Mouse (Mus musculus): ENCODE measurements at regions not wholly inside any gene's neighbourhood (a gene's known extent, or its start where the extent isn't known, plus 50 kb on each side); places are given as distances from the start of the nearest gene placed in this dataset.

DNA sequence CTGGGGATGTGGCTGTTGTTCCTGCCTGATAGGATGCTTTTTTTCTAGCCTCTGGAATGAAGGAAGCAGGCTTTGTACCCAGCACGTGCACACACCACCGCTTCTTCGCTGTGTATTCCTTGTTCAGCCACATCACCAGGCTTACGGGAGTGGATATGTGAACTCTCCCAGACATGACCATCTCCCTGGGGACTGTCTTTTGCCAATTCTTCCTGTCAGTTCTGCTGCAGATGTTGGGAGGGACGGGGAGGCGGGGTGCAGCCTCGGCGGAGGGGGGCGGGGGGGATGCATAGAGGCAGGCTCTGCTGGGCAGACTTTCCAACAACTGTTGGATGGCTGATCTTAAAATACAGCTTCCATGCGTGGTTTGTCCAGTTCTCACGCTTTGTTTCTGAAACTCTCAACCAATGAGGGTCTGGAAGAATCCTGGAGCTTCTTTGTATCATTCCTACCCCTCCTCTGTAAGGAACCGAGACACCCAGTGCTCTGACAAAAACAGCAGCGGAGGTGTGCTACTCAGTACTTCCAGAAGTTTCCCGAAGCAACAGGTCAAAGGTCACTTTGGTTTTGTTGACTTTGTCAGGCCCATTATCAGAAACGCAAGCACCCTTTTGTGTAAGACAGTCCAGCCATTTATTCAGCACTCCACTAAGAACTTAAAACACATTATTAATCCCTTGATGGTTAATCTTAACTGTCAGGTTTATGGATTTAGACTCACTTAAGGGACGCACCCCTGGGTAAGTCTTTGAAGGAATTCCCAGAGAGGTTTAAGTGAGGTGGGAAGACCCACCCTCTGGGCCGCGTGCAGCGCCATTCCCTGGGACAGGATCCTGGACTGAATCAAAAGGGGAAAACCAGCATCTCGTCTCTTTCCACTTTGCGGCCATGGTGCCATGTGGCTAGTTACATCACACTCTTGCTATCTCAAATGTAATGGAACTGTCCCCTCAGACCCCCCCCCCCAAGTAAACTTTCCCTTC is 476.5 kb upstream of the Tbx3 start:
- no peaks in the 10 kb centered on the region for H3K36me3 ChIP-seq (replicated peaks; ENCODE audit: control insufficient read depth, insufficient read depth)
- H3K4me2 ChIP-seq (replicated peaks) = no peak overlapping the region
- H3K9ac ChIP-seq = no peak overlapping the region
- DNase-seq (ENCODE audit: low spot score) (no peak), ATAC-seq (ENCODE audit: low FRiP score) (no peak)
- H3K9me3 ChIP-seq (ENCODE audit: control insufficient read depth, low read length) = no peaks in the 10 kb centered on the region
- no peak overlapping the region for H3K27ac ChIP-seq
- no peaks in the 10 kb centered on the region for H3K27me3 ChIP-seq (ENCODE audit: control insufficient read depth, insufficient read depth, low read length)
- no peak overlapping the region for H3K4me3 ChIP-seq (replicated peaks; ENCODE audit: low read length)
- no peaks in the 10 kb centered on the region for H3K4me1 ChIP-seq (replicated peaks; ENCODE audit: control insufficient read depth, insufficient read depth, low read length)
- 67% methylated on average over 21 of the region's 21 CpGs for WGBS

GRCm38 (mm10) chr5:119199906-119200305 is 470.6 kb upstream of the Tbx3 start:
- no peaks in the 10 kb centered on the region for H3K27me3 ChIP-seq (ENCODE audit: control insufficient read depth, insufficient read depth, low read length)
- ATAC-seq (ENCODE audit: low FRiP score) (no peak), DNase-seq (ENCODE audit: low spot score) (no peak)
- H3K9me3 ChIP-seq (ENCODE audit: control insufficient read depth, low read length) = no peaks in the 10 kb centered on the region
- H3K4me1 ChIP-seq (replicated peaks; ENCODE audit: control insufficient read depth, insufficient read depth, low read length) = no peaks in the 10 kb centered on the region
- no peaks in the 10 kb centered on the region for H3K36me3 ChIP-seq (replicated peaks; ENCODE audit: control insufficient read depth, insufficient read depth)
- 57% methylated on average over 9 of the region's 9 CpGs for WGBS
- no peak overlapping the region for H3K4me3 ChIP-seq (replicated peaks; ENCODE audit: low read length)
- no peak overlapping the region for H3K27ac ChIP-seq
- H3K9ac ChIP-seq = no peak overlapping the region
- no peak overlapping the region for H3K4me2 ChIP-seq (replicated peaks)

DNA sequence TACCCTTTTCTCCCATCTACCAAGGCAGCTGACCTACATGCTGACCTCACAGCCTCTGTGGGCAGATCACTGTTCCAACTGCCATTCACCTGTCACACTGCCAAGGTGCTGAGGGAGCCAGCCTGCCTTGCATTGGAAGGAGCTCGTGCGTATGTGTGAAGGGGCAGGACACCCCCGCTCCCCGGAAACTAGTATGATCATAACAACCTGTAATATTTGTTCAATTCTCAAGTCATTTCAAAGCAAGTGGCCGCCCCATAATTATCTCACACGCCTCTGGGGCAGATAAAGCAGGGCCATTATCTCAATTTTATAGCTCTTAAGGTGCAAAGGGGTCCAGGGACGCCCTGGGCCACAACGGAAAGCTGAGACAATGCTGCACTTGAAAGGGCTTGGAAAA is 469.2 kb upstream of the Tbx3 start:
- H3K9ac ChIP-seq = no peak overlapping the region
- no peaks in the 10 kb centered on the region for H3K36me3 ChIP-seq (replicated peaks; ENCODE audit: control insufficient read depth, insufficient read depth)
- WGBS = 75% methylated on average over 8 of the region's 8 CpGs
- no peaks in the 10 kb centered on the region for H3K9me3 ChIP-seq (ENCODE audit: control insufficient read depth, low read length)
- DNase-seq (ENCODE audit: low spot score) (no peak), ATAC-seq (ENCODE audit: low FRiP score) (no peak)
- H3K27me3 ChIP-seq (ENCODE audit: control insufficient read depth, insufficient read depth, low read length) = no peaks in the 10 kb centered on the region
- H3K4me2 ChIP-seq (replicated peaks) = no peak overlapping the region
- no peaks in the 10 kb centered on the region for H3K4me1 ChIP-seq (replicated peaks; ENCODE audit: control insufficient read depth, insufficient read depth, low read length)
- H3K27ac ChIP-seq = no peak overlapping the region
- H3K4me3 ChIP-seq (replicated peaks; ENCODE audit: low read length) = no peak overlapping the region

DNA sequence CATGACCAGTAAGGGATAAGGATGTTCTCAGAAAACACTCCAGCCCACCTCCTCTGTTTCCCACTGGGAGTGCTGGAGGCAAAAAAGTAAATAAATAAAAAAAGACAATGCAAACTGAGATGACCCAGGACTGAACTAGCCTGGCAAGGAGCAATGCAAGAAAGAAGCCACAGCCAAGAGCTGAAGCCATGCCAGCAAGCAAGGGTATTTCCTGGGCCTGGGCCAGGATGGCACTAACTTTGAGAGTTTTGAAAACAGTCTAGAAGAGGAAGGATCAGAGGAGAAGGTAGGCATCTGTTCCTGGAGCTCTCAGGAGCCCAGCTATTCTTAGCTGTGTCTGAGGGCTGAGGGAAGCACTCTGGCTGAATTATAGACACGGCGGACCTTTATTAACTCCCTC is 465.7 kb upstream of the Tbx3 start:
- H3K9ac ChIP-seq = no peak overlapping the region
- 78% methylated on average over 2 of the region's 2 CpGs for WGBS
- no peaks in the 10 kb centered on the region for H3K4me1 ChIP-seq (replicated peaks; ENCODE audit: control insufficient read depth, insufficient read depth, low read length)
- H3K36me3 ChIP-seq (replicated peaks; ENCODE audit: control insufficient read depth, insufficient read depth) = no peaks in the 10 kb centered on the region
- H3K9me3 ChIP-seq (ENCODE audit: control insufficient read depth, low read length) = 0 out of 2 replicates have a peak, but pooled peaks cover 4% of the 10 kb centered on the region
- H3K4me2 ChIP-seq (replicated peaks) = no peak overlapping the region
- ATAC-seq (ENCODE audit: low FRiP score) = no peak
- H3K27me3 ChIP-seq (ENCODE audit: control insufficient read depth, insufficient read depth, low read length) = no peaks in the 10 kb centered on the region
- no peak for DNase-seq (ENCODE audit: low spot score)
- no peak overlapping the region for H3K4me3 ChIP-seq (replicated peaks; ENCODE audit: low read length)
- no peak overlapping the region for H3K27ac ChIP-seq

- WGBS = 76% methylated on average over 13 of the region's 13 CpGs
- DNase-seq (ENCODE audit: low spot score) = no peak
- H3K4me1 ChIP-seq (replicated peaks; ENCODE audit: control insufficient read depth, insufficient read depth, low read length) = no peaks in the 10 kb centered on the region
- no peaks in the 10 kb centered on the region for H3K36me3 ChIP-seq (replicated peaks; ENCODE audit: control insufficient read depth, insufficient read depth)
- no peak overlapping the region for H3K4me3 ChIP-seq (replicated peaks; ENCODE audit: low read length)
- no peaks in the 10 kb centered on the region for H3K27me3 ChIP-seq (ENCODE audit: control insufficient read depth, insufficient read depth, low read length)
- no peak overlapping the region for H3K4me2 ChIP-seq (replicated peaks)
- no peak overlapping the region for H3K27ac ChIP-seq
- H3K9ac ChIP-seq = no peak overlapping the region
- ATAC-seq (ENCODE audit: low FRiP score) = no peak
- H3K9me3 ChIP-seq (ENCODE audit: control insufficient read depth, low read length) = peaks cover 9% of the 10 kb centered on the region
Observed at GRCm38 (mm10) chr5:119208077-119208476, 462.4 kb upstream of the Tbx3 start.

DNA sequence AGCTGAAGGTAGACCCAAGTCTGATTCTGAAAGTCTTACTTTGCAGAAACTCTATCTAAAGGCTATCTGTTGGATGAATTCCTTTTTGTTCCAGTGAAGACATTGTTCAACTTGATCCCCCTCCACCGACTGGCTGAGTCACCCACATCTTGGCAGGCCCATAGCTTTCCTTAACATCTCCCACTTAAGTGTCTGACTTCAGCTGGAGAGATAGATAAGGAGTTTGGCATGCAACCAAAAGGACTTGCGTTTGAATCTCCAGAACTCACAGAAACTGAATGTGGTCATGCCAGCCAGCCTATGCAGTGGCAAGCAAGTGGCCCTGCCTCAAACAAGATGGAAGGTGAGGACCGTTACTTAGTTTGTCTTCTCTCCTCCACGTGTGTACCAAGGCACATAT is 457.3 kb upstream of the Tbx3 start:
- Histone ChIP-seq H3K9ac (no peak overlapping the region), H3K36me3 (replicated peaks; ENCODE audit: control insufficient read depth, insufficient read depth) (no peaks in the 10 kb centered on the region), H3K4me3 (replicated peaks; ENCODE audit: low read length) (no peak overlapping the region), H3K4me2 (replicated peaks) (no peak overlapping the region), H3K27me3 (ENCODE audit: control insufficient read depth, insufficient read depth, low read length) (no peaks in the 10 kb centered on the region), H3K4me1 (replicated peaks; ENCODE audit: control insufficient read depth, insufficient read depth, low read length) (0 out of 2 replicates have a peak, but pooled peaks cover 4% of the 10 kb centered on the region), H3K9me3 (ENCODE audit: control insufficient read depth, low read length) (peaks cover 9% of the 10 kb centered on the region), H3K27ac (no peak overlapping the region)
- DNase-seq (ENCODE audit: low spot score) (no peak), ATAC-seq (ENCODE audit: low FRiP score) (no peak)
- WGBS = 75% methylated on average over 4 of the region's 4 CpGs

DNA sequence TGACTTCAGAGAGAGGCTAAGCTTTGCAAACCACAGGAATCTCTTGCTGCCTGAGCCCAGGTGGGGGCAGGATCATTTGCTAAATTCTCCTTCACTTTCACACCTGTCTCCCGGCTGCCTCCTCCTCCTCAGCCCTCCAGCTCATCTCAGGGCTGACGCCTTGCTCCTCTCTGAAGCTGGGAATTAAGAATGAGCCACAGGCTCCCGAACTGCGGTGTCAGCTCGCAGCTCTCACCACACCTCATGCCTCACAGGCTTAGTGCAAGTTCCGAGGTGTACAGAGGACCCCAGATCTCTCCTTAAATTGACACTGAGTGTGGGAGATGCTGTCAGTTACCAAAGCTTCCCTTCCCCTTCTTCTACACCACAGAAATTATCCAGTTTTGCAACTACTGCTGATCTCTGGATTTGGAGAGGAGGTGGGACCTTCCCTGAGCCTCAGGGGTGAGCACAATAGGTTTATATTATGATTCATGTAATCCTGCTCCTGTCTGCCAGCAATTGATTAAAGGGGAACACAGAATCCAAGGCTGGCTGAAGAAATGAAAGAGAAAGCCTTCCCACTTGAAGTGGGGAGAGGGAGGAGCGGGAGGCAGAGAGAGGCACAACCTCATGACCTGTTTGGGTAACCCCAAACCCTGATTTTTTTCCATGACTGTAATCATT is 456.6 kb upstream of the Tbx3 start:
- no peak for ATAC-seq (ENCODE audit: low FRiP score)
- no peaks in the 10 kb centered on the region for H3K36me3 ChIP-seq (replicated peaks; ENCODE audit: control insufficient read depth, insufficient read depth)
- H3K4me3 ChIP-seq (replicated peaks; ENCODE audit: low read length) = no peak overlapping the region
- 0 out of 2 replicates have a peak, but pooled peaks cover 4% of the 10 kb centered on the region for H3K4me1 ChIP-seq (replicated peaks; ENCODE audit: control insufficient read depth, insufficient read depth, low read length)
- peaks cover 9% of the 10 kb centered on the region for H3K9me3 ChIP-seq (ENCODE audit: control insufficient read depth, low read length)
- no peak overlapping the region for H3K4me2 ChIP-seq (replicated peaks)
- H3K27me3 ChIP-seq (ENCODE audit: control insufficient read depth, insufficient read depth, low read length) = no peaks in the 10 kb centered on the region
- H3K9ac ChIP-seq = no peak overlapping the region
- WGBS = 67% methylated on average over 7 of the region's 7 CpGs
- H3K27ac ChIP-seq = no peak overlapping the region
- DNase-seq (ENCODE audit: low spot score) = no peak

GRCm38 (mm10) chr5:119214937-119215336 is 455.5 kb upstream of the Tbx3 start:
- Histone ChIP-seq H3K9ac (no peak overlapping the region), H3K27me3 (ENCODE audit: control insufficient read depth, insufficient read depth, low read length) (no peaks in the 10 kb centered on the region), H3K4me1 (replicated peaks; ENCODE audit: control insufficient read depth, insufficient read depth, low read length) (0 out of 2 replicates have a peak, but pooled peaks cover 4% of the 10 kb centered on the region), H3K9me3 (ENCODE audit: control insufficient read depth, low read length) (peaks cover 5% of the 10 kb centered on the region), H3K36me3 (replicated peaks; ENCODE audit: control insufficient read depth, insufficient read depth) (no peaks in the 10 kb centered on the region), H3K4me2 (replicated peaks) (no peak overlapping the region), H3K4me3 (replicated peaks; ENCODE audit: low read length) (no peak overlapping the region), H3K27ac (no peak overlapping the region)
- WGBS = 91% methylated on average over 9 of the region's 9 CpGs
- DNase-seq (ENCODE audit: low spot score) = no peak
- ATAC-seq (ENCODE audit: low FRiP score) = no peak

DNA sequence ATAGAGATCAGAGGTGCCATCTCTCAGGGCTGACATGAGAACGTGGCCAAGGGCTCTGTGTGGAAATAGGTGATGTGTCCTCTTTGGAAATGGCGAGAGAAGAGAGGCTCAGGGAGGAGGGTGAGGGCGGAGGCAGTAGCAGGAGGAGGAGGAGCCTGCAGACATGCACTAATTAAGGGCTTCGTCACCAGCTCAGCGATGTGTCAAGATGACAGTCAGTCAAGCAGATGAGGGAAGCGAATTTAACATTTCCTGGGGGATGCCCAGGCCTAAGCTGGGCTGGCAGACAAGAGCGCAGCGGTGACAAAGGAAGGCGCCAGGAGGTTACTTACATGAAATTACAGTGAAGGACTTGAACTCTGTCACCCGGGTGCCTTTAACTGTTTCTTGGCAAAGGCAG is 455.1 kb upstream of the Tbx3 start:
- no peaks in the 10 kb centered on the region for H3K36me3 ChIP-seq (replicated peaks; ENCODE audit: control insufficient read depth, insufficient read depth)
- no peaks in the 10 kb centered on the region for H3K27me3 ChIP-seq (ENCODE audit: control insufficient read depth, insufficient read depth, low read length)
- ATAC-seq (ENCODE audit: low FRiP score) = no peak
- no peak overlapping the region for H3K9ac ChIP-seq
- H3K9me3 ChIP-seq (ENCODE audit: control insufficient read depth, low read length) = peaks cover 2% of the 10 kb centered on the region
- H3K4me3 ChIP-seq (replicated peaks; ENCODE audit: low read length) = no peak overlapping the region
- no peak overlapping the region for H3K27ac ChIP-seq
- WGBS = 53% methylated on average over 10 of the region's 10 CpGs
- DNase-seq (ENCODE audit: low spot score) = no peak
- H3K4me2 ChIP-seq (replicated peaks) = no peak overlapping the region
- 0 out of 2 replicates have a peak, but pooled peaks cover 4% of the 10 kb centered on the region for H3K4me1 ChIP-seq (replicated peaks; ENCODE audit: control insufficient read depth, insufficient read depth, low read length)

All from hindbrain, embryonic 14.5 days (tissue).